Mouse (Mus musculus): Measurements from ENCODE around the gene Fez2. TPM values are rescaled to one million over a fixed set of nuclear protein-coding genes. Genes with fewer than 3 reads are reported as not detected.

The Fez2 gene
- 35.3 and 38.1 TPM in 2 replicates for polyA plus RNA-seq (2015; fragmentation: Nextera tagmentation; extraction: Ambion mirVana)

- peak within 1 kb of the TSS; percentile 87 for H3K4me3 ChIP-seq (replicated peaks)
- WGBS = under 1% methylated on average over 53 of the region's 67 CpGs
Observed at GRCm38 (mm10) chr17:78417381-78418281, at the start of gene Fez2. Gene Fez2, minus strand, starts transcription at chr17:78418152.

GRCm38 (mm10) chr17:78465500-78465899 is 47.5 kb upstream of the Fez2 start:
- Histone ChIP-seq H3K9me3 (no peaks in the 10 kb centered on the region), H3K4me3 (replicated peaks) (no peak overlapping the region), H3K27me3 (no peaks in the 10 kb centered on the region), H3K27ac (no peak overlapping the region), H3K4me1 (replicated peaks) (no peaks in the 10 kb centered on the region), H3K4me2 (replicated peaks) (no peak overlapping the region), H3K36me3 (no peaks in the 10 kb centered on the region), H3K9ac (replicated peaks) (no peak overlapping the region)
- no peak for ATAC-seq
- 89% methylated on average over 8 of the region's 8 CpGs for WGBS

More at GRCm38 (mm10) chr17:78417381-78418281, at the start of gene Fez2:
- peak; percentile 95 for ATAC-seq
- Histone ChIP-seq H3K27ac (peak within 1 kb of the TSS; percentile 86), H3K4me1 (replicated peaks) (peaks cover 13% of the 10 kb centered on the region), H3K36me3 (no peaks in the 10 kb centered on the region), H3K9ac (replicated peaks) (peak within 1 kb of the TSS; percentile 89), H3K9me3 (no peaks in the 10 kb centered on the region), H3K27me3 (no peaks in the 10 kb centered on the region), H3K4me2 (replicated peaks) (peak within 1 kb of the TSS; percentile 66)

- no peak overlapping the region for H3K9ac ChIP-seq (replicated peaks)
- no peak for ATAC-seq
- no peaks in the 10 kb centered on the region for H3K36me3 ChIP-seq
- H3K27ac ChIP-seq = no peak overlapping the region
- H3K4me1 ChIP-seq (replicated peaks) = no peaks in the 10 kb centered on the region
- H3K4me3 ChIP-seq (replicated peaks) = no peak overlapping the region
- WGBS = 91% methylated on average over 3 of the region's 3 CpGs
- H3K4me2 ChIP-seq (replicated peaks) = no peak overlapping the region
- H3K27me3 ChIP-seq = no peaks in the 10 kb centered on the region
- H3K9me3 ChIP-seq = no peaks in the 10 kb centered on the region
Observed at GRCm38 (mm10) chr17:78465071-78465470, 47.1 kb upstream of the Fez2 start.

DNA sequence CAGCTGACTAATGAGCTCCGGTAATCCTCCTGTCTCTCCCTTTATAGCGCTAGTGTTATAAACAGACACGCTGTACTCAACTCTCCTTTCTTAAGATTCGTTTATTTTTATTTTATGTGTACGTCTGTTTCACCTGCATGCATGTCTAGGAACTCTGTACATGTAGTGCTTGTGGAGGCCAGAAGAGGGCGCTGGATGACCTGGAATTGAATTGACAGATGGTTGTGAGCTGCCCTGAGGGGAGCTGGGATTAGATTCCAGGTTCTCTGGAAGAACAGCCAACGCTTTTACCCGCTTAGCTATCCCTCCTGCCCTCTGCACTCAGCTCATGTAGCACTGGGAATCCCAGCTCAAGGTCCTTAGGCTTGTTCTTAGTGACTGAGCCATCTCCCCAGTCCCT is 42.2 kb upstream of the Fez2 start:
- Histone ChIP-seq H3K4me3 (replicated peaks) (no peak overlapping the region), H3K4me1 (replicated peaks) (no peaks in the 10 kb centered on the region), H3K4me2 (replicated peaks) (no peak overlapping the region), H3K36me3 (no peaks in the 10 kb centered on the region), H3K27me3 (no peaks in the 10 kb centered on the region), H3K27ac (no peak overlapping the region), H3K9ac (replicated peaks) (no peak overlapping the region), H3K9me3 (no peaks in the 10 kb centered on the region)
- no peak for ATAC-seq
- WGBS = 81% methylated on average over 8 of the region's 8 CpGs

DNA sequence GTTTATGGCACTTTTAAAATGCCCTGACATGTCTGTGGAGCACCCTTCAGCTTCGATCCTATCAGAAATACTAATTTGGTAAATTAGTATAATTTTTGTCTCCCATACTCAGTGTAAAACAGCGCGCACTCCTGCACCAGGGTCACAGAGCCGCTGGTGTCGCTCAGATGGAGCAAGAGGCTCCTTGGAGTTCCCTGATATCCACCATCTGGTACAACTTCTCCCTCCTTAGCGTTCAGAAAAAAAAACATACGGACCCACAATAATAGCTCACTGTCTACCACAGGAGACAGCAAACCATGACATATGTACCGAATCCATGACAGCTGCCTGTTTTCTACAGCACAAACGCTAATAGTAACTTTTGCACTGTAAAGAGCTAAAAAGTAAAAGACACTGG is 37.6 kb upstream of the Fez2 start:
- H3K4me1 ChIP-seq (replicated peaks) = no peaks in the 10 kb centered on the region
- 90% methylated on average over 9 of the region's 9 CpGs for WGBS
- no peak overlapping the region for H3K4me3 ChIP-seq (replicated peaks)
- no peak overlapping the region for H3K4me2 ChIP-seq (replicated peaks)
- H3K9ac ChIP-seq (replicated peaks) = no peak overlapping the region
- no peaks in the 10 kb centered on the region for H3K9me3 ChIP-seq
- no peaks in the 10 kb centered on the region for H3K27me3 ChIP-seq
- ATAC-seq = peak; percentile 38
- no peaks in the 10 kb centered on the region for H3K36me3 ChIP-seq
- H3K27ac ChIP-seq = no peak overlapping the region

GRCm38 (mm10) chr17:78455114-78455513 is 37.2 kb upstream of the Fez2 start:
- Histone ChIP-seq H3K27me3 (no peaks in the 10 kb centered on the region), H3K36me3 (no peaks in the 10 kb centered on the region), H3K27ac (no peak overlapping the region), H3K9me3 (no peaks in the 10 kb centered on the region), H3K9ac (replicated peaks) (no peak overlapping the region), H3K4me2 (replicated peaks) (no peak overlapping the region), H3K4me3 (replicated peaks) (no peak overlapping the region), H3K4me1 (replicated peaks) (no peaks in the 10 kb centered on the region)
- ATAC-seq = peak; percentile 58
- 42% methylated on average over 11 of the region's 11 CpGs for WGBS

GRCm38 (mm10) chr17:78454189-78454977 is 36.4 kb upstream of the Fez2 start:
- peak; percentile 60; the same call in 1 of the 2 replicates for ATAC-seq

GRCm38 (mm10) chr17:78453529-78453928 is 35.6 kb upstream of the Fez2 start:
- H3K27me3 ChIP-seq = no peaks in the 10 kb centered on the region
- no peaks in the 10 kb centered on the region for H3K36me3 ChIP-seq
- H3K9me3 ChIP-seq = no peaks in the 10 kb centered on the region
- 93% methylated on average over 5 of the region's 5 CpGs for WGBS
- no peak overlapping the region for H3K4me2 ChIP-seq (replicated peaks)
- H3K4me1 ChIP-seq (replicated peaks) = no peaks in the 10 kb centered on the region
- no peak overlapping the region for H3K27ac ChIP-seq
- ATAC-seq = no peak
- no peak overlapping the region for H3K4me3 ChIP-seq (replicated peaks)
- no peak overlapping the region for H3K9ac ChIP-seq (replicated peaks)

More at GRCm38 (mm10) chr17:78454189-78454977, 36.4 kb upstream of the Fez2 start:
- WGBS = 75% methylated on average over 21 of the region's 21 CpGs
- no peaks in the 10 kb centered on the region for H3K9me3 ChIP-seq
- no peaks in the 10 kb centered on the region for H3K27me3 ChIP-seq
- no peak overlapping the region for H3K27ac ChIP-seq
- peak overlapping the region; percentile 38 for H3K4me2 ChIP-seq (replicated peaks)
- H3K4me3 ChIP-seq (replicated peaks) = no peak overlapping the region
- no peak overlapping the region for H3K9ac ChIP-seq (replicated peaks)
- H3K36me3 ChIP-seq = no peaks in the 10 kb centered on the region
- H3K4me1 ChIP-seq (replicated peaks) = no peaks in the 10 kb centered on the region

- H3K9ac ChIP-seq (replicated peaks) = no peak overlapping the region
- H3K27ac ChIP-seq = no peak overlapping the region
- no peaks in the 10 kb centered on the region for H3K27me3 ChIP-seq
- H3K4me3 ChIP-seq (replicated peaks) = no peak overlapping the region
- no peak overlapping the region for H3K4me2 ChIP-seq (replicated peaks)
- WGBS = 81% methylated on average over 6 of the region's 6 CpGs
- no peaks in the 10 kb centered on the region for H3K4me1 ChIP-seq (replicated peaks)
- no peaks in the 10 kb centered on the region for H3K9me3 ChIP-seq
- no peaks in the 10 kb centered on the region for H3K36me3 ChIP-seq
- ATAC-seq = no peak
Observed at GRCm38 (mm10) chr17:78451886-78452285, 33.9 kb upstream of the Fez2 start.

- Histone ChIP-seq H3K36me3 (no peaks in the 10 kb centered on the region), H3K27me3 (no peaks in the 10 kb centered on the region), H3K9me3 (no peaks in the 10 kb centered on the region), H3K4me2 (replicated peaks) (no peak overlapping the region), H3K4me1 (replicated peaks) (no peaks in the 10 kb centered on the region), H3K27ac (no peak overlapping the region), H3K9ac (replicated peaks) (no peak overlapping the region), H3K4me3 (replicated peaks) (no peak overlapping the region)
- ATAC-seq = no peak
- 90% methylated on average over 7 of the region's 7 CpGs for WGBS
Observed at GRCm38 (mm10) chr17:78451332-78451793, 33.4 kb upstream of the Fez2 start.

- H3K9me3 ChIP-seq = no peaks in the 10 kb centered on the region
- no peak overlapping the region for H3K9ac ChIP-seq (replicated peaks)
- no peaks in the 10 kb centered on the region for H3K4me1 ChIP-seq (replicated peaks)
- no peak overlapping the region for H3K27ac ChIP-seq
- ATAC-seq = no peak
- H3K36me3 ChIP-seq = no peaks in the 10 kb centered on the region
- no peak overlapping the region for H3K4me2 ChIP-seq (replicated peaks)
- WGBS = 81% methylated on average over 13 of the region's 13 CpGs
- no peaks in the 10 kb centered on the region for H3K27me3 ChIP-seq
- H3K4me3 ChIP-seq (replicated peaks) = no peak overlapping the region
Observed at GRCm38 (mm10) chr17:78449635-78450197, 31.8 kb upstream of the Fez2 start.

DNA sequence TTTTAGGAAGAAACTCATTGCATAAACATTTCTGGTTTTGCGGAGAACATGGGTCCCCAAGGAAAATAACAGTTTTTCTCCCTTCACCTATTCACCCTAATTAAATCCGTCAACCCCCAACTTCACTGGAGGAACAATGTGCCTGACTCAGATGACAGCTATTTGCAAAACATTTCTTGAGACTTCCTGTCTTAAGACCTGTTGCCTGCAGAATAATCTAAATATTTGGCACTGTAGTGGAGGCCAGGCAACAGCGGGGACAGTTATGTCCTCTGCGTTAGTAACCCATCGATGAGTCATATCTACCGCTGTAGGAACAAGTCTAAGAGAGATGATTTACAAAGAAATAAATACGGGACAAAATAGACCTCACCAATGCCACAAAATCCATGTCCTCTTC is 26.9 kb upstream of the Fez2 start:
- 89% methylated on average over 7 of the region's 7 CpGs for WGBS
- ATAC-seq = no peak
- Histone ChIP-seq H3K36me3 (no peaks in the 10 kb centered on the region), H3K27ac (no peak overlapping the region), H3K9ac (replicated peaks) (no peak overlapping the region), H3K4me2 (replicated peaks) (no peak overlapping the region), H3K4me1 (replicated peaks) (no peaks in the 10 kb centered on the region), H3K4me3 (replicated peaks) (no peak overlapping the region), H3K9me3 (no peaks in the 10 kb centered on the region), H3K27me3 (no peaks in the 10 kb centered on the region)

Measured in midbrain, embryonic 13.5 days (tissue).